Mouse (Mus musculus): ENCODE measurements at regions not wholly inside any gene's neighbourhood (a gene's known extent, or its start where the extent isn't known, plus 50 kb on each side); places are given as distances from the start of the nearest gene placed in this dataset.
"Not testable (repeated sequence)": the region's sequence is repeated elsewhere in the genome, so short reads cannot be mapped to it uniquely, and the experiment has no call there.

- DNase-seq = no peak
Observed at GRCm38 (mm10) chr8:126772748-126773147, 172.9 kb downstream of the Tomm20 start.

- DNase-seq = no peak
Observed at GRCm38 (mm10) chr8:126772194-126772593, 173.4 kb downstream of the Tomm20 start.

- not testable (repeated sequence) for DNase-seq
Observed at GRCm38 (mm10) chr8:126770374-126770773, 175.3 kb downstream of the Tomm20 start.

GRCm38 (mm10) chr8:126768142-126768541 lies 174.4 kb upstream of the Irf2bp2 start:
- no peak for DNase-seq

GRCm38 (mm10) chr8:126767341-126767740 lies 173.6 kb upstream of the Irf2bp2 start:
- DNase-seq = no peak

GRCm38 (mm10) chr8:126765693-126766238 lies 172.0 kb upstream of the Irf2bp2 start:
- DNase-seq = no peak

- peak; percentile 27 for DNase-seq
Observed at GRCm38 (mm10) chr8:126763600-126763999, 169.8 kb upstream of the Irf2bp2 start.

- no peak for DNase-seq
Observed at GRCm38 (mm10) chr8:126759711-126760110, 165.9 kb upstream of the Irf2bp2 start.

GRCm38 (mm10) chr8:126758951-126759350 lies 165.2 kb upstream of the Irf2bp2 start:
- DNase-seq = no peak

- DNase-seq = peak; percentile 39
Observed at GRCm38 (mm10) chr8:126757951-126758757, 164.4 kb upstream of the Irf2bp2 start.

- no peak for DNase-seq
Observed at GRCm38 (mm10) chr8:126756300-126757097, 162.7 kb upstream of the Irf2bp2 start.

- no peak for DNase-seq
Observed at GRCm38 (mm10) chr8:126755669-126756068, 161.9 kb upstream of the Irf2bp2 start.

GRCm38 (mm10) chr8:126754361-126754809 lies 160.6 kb upstream of the Irf2bp2 start:
- no peak for DNase-seq

- DNase-seq = no peak
Observed at GRCm38 (mm10) chr8:126753059-126753855, 159.5 kb upstream of the Irf2bp2 start.

GRCm38 (mm10) chr8:126751416-126752140 lies 157.8 kb upstream of the Irf2bp2 start:
- no peak for DNase-seq

GRCm38 (mm10) chr8:126745992-126746775 lies 152.4 kb upstream of the Irf2bp2 start:
- DNase-seq = no peak

GRCm38 (mm10) chr8:126744747-126745382 lies 151.1 kb upstream of the Irf2bp2 start:
- DNase-seq = no peak

- no peak for DNase-seq
Observed at GRCm38 (mm10) chr8:126743296-126743695, 149.5 kb upstream of the Irf2bp2 start.

- DNase-seq = no peak
Observed at GRCm38 (mm10) chr8:126742081-126742480, 148.3 kb upstream of the Irf2bp2 start.

GRCm38 (mm10) chr8:126741031-126741430 lies 147.2 kb upstream of the Irf2bp2 start:
- DNase-seq = no peak

- DNase-seq = no peak
Observed at GRCm38 (mm10) chr8:126739768-126740167, 146.0 kb upstream of the Irf2bp2 start.

Data from right cerebral cortex, postnatal 25 days (tissue).